Mouse (Mus musculus) hindbrain, postnatal 0 days (tissue): ENCODE measurements around the gene Serhl. TPM values are rescaled to one million over a fixed set of nuclear protein-coding genes. Genes with fewer than 3 reads are reported as not detected.

ENCODE experiments used
- ATAC-seq: fragments of 200-750 bp; cut with Nextera tagmentation; 2 replicates; pipeline ENCODE4 v1.8.0; 2017; ENCODE audit warnings: mild to moderate bottlenecking, moderate TSS enrichment, moderate library complexity
- DNase-seq: peaks from one replicate; pipeline ENCODE4 v3.0.0-alpha.2; 2015; ENCODE audit warnings: low spot score
- H3K27ac ChIP-seq: fragments of 300-500 bp; sonication (generic); 2 replicates; pipeline ENCODE4 v1.5.1; 2014; ENCODE audit warnings: mild to moderate bottlenecking
- H3K27me3 ChIP-seq: fragments of 300-500 bp; sonication (generic); 2 replicates; pipeline ENCODE4 v1.6.1; 2014; ENCODE audit warnings: low read length, mixed read lengths; ENCODE audit not compliant: insufficient read depth
- H3K36me3 ChIP-seq: fragments of 300-500 bp; sonication (generic); 2 replicates; pipeline ENCODE4 v1.6.1; 2014; ENCODE audit warnings: low read length, mixed read lengths; ENCODE audit not compliant: insufficient read depth
- H3K4me1 ChIP-seq: fragments of 300-500 bp; sonication (generic); 2 replicates; pipeline ENCODE4 v1.6.1; 2014; ENCODE audit warnings: antibody characterized with exemption, low read length, mixed read lengths; ENCODE audit not compliant: insufficient read depth
- H3K4me2 ChIP-seq: fragments of 300-500 bp; sonication (generic); 2 replicates; pipeline ENCODE4 v1.6.1; 2014; ENCODE audit warnings: low read depth, mild to moderate bottlenecking, low read length, moderate library complexity, mixed read lengths
- H3K4me3 ChIP-seq: fragments of 300-500 bp; sonication (generic); 2 replicates; pipeline ENCODE4 v1.5.1; 2014; ENCODE audit warnings: low read length
- H3K9ac ChIP-seq: fragments of 300-500 bp; sonication (generic); replicated peaks from 2 replicates; pipeline ENCODE4 v1.6.1; 2014; ENCODE audit warnings: mild to moderate bottlenecking, low read length, moderate library complexity, mixed read lengths
- H3K9me3 ChIP-seq: fragments of 300-500 bp; sonication (generic); 2 replicates; pipeline ENCODE4 v1.6.1; 2016; ENCODE audit warnings: low read length, mixed read lengths
- CTCF ChIP-seq: IDR thresholded peaks from 2 replicates; pipeline ENCODE4 v1.5.1; 2016; ENCODE audit warnings: antibody characterized with exemption, control low read depth, low read depth
- WGBS: fragments of 180-500 bp; shearing (Covaris S2); extraction: QIAGEN DNeasy Blood & Tissue Kit; methylation state at CpG from one replicate; pipeline ENCODE4 v1.1.7; 2014; 5-methylcytosine and 5-hydroxymethylcytosine counted together
- polyA plus RNA-seq: library from polyadenylated mRNA; unstranded; fragments of >200 nt; fragmentation: Nextera tagmentation; extraction: Ambion mirVana; gene quantifications from 2 replicates; pipeline ENCODE4 v1.2.1, GENCODE M21; 2015
- total RNA-seq: library from RNA; depleted of rRNA; stranded (reverse); fragments of >200 nt; gene quantifications from 2 replicates; pipeline ENCODE4 v1.2.3, GENCODE M21; 2014

Serhl gene
- total and polyA plus RNA-seq, 2 experiments from 2014 or later: 12.9 to 37.4 TPM

GRCm38 (mm10) chr15:83142861-83143260 lies 53.6 kb downstream of the Serhl start:
- DNase-seq: peak; percentile 7
- no peak overlapping the region for H3K4me3 ChIP-seq
- H3K9ac ChIP-seq: 0 out of 2 replicates have a peak overlapping the region, but pooled peaks have one; percentile 5
- no peak for ATAC-seq
- TF ChIP-seq CTCF: no peak
- H3K9me3 ChIP-seq: no peaks in the 10 kb centered on the region
- WGBS: 15% methylated on average over 5 of the region's 5 CpGs
- peak overlapping the region; percentile 45; the same call in 1 of the 2 replicates for H3K27ac ChIP-seq
- no peak overlapping the region for H3K4me2 ChIP-seq
- H3K36me3 ChIP-seq: peaks cover 7% of the 10 kb centered on the region; the same call in 1 of the 2 replicates
- H3K27me3 ChIP-seq: no peaks in the 10 kb centered on the region
- H3K4me1 ChIP-seq: peaks cover 2% of the 10 kb centered on the region

GRCm38 (mm10) chr15:83145541-83145940 lies 56.2 kb downstream of the Serhl start:
- H3K9ac ChIP-seq: no peak overlapping the region
- no peak overlapping the region for H3K27ac ChIP-seq
- no peak for TF ChIP-seq CTCF
- no peak for DNase-seq
- H3K27me3 ChIP-seq: no peaks in the 10 kb centered on the region
- no peak for ATAC-seq
- H3K4me1 ChIP-seq: peaks cover 9% of the 10 kb centered on the region
- H3K4me2 ChIP-seq: no peak overlapping the region
- WGBS: 95% methylated on average over 6 of the region's 6 CpGs
- H3K36me3 ChIP-seq: peaks cover 4% of the 10 kb centered on the region; the same call in 1 of the 2 replicates
- H3K4me3 ChIP-seq: no peak overlapping the region
- no peaks in the 10 kb centered on the region for H3K9me3 ChIP-seq

GRCm38 (mm10) chr15:83148395-83148794 lies 59.1 kb downstream of the Serhl start:
- Histone ChIP-seq H3K9ac (peak overlapping the region; percentile 90), H3K27ac (peak overlapping the region; percentile 99), H3K4me1 (peaks cover 9% of the 10 kb centered on the region; the same call in 1 of the 2 replicates), H3K9me3 (no peaks in the 10 kb centered on the region), H3K27me3 (no peaks in the 10 kb centered on the region), H3K4me3 (peak overlapping the region; percentile 95), H3K4me2 (peak overlapping the region; percentile 87), H3K36me3 (peaks cover 8% of the 10 kb centered on the region)
- whole genome bisulfite sequencing: 4% methylated on average over 21 of the region's 21 CpGs
- no peak for TF ChIP-seq CTCF
- no peak for ATAC-seq
- DNase-seq: no peak

GRCm38 (mm10) chr15:83148801-83149195 lies 59.5 kb downstream of the Serhl start:
- peak; percentile 82 for ATAC-seq
- no peak for TF ChIP-seq CTCF
- Histone ChIP-seq H3K4me1 (peaks cover 9% of the 10 kb centered on the region; the same call in 1 of the 2 replicates), H3K27me3 (no peaks in the 10 kb centered on the region), H3K4me2 (peak overlapping the region; percentile 87), H3K27ac (peak overlapping the region; percentile 99), H3K9ac (peak overlapping the region; percentile 90), H3K36me3 (peaks cover 11% of the 10 kb centered on the region), H3K9me3 (no peaks in the 10 kb centered on the region), H3K4me3 (peak overlapping the region; percentile 95)
- DNase-seq: peak; percentile 83
- 0% methylated on average over 34 of the region's 41 CpGs for WGBS

- Histone ChIP-seq H3K9ac (peak within 1 kb of the TSS; percentile 90), H3K27me3 (no peaks in the 10 kb centered on the region), H3K4me2 (peak within 1 kb of the TSS; percentile 87), H3K36me3 (peaks cover 11% of the 10 kb centered on the region), H3K4me3 (peak within 1 kb of the TSS; percentile 95), H3K9me3 (no peaks in the 10 kb centered on the region), H3K4me1 (peaks cover 9% of the 10 kb centered on the region; the same call in 1 of the 2 replicates), H3K27ac (peak within 1 kb of the TSS; percentile 99)
- ATAC-seq (peak; percentile 94), DNase-seq (peak; percentile 99)
- TF ChIP-seq CTCF: no peak
- WGBS: under 1% methylated on average over 56 of the region's 56 CpGs
These were observed 60.1 kb downstream of the Serhl start, which contains the start of gene Poldip3 for GRCm38 (mm10) chr15:83149196-83150072. TSS of gene Poldip3 (minus strand) at chr15:83149384.

- no peak for TF ChIP-seq CTCF
- Histone ChIP-seq H3K27ac (peak overlapping the region; percentile 99), H3K9me3 (no peaks in the 10 kb centered on the region), H3K4me1 (peaks cover 9% of the 10 kb centered on the region; the same call in 1 of the 2 replicates), H3K4me2 (peak overlapping the region; percentile 50), H3K36me3 (peaks cover 11% of the 10 kb centered on the region), H3K9ac (peak overlapping the region; percentile 90; the same call in 1 of the 2 replicates), H3K27me3 (no peaks in the 10 kb centered on the region), H3K4me3 (peak overlapping the region; percentile 95)
- 29% methylated on average over 3 of the region's 3 CpGs for WGBS
- ATAC-seq: no peak
- DNase-seq: no peak
These were observed 60.8 kb downstream of the Serhl start for GRCm38 (mm10) chr15:83150073-83150442.
